Mouse (Mus musculus) layer of hippocampus, adult 18-20 months (tissue): ENCODE measurements at regions not wholly inside any gene's neighbourhood (a gene's known extent, or its start where the extent isn't known, plus 50 kb on each side); places are given as distances from the start of the nearest gene placed in this dataset.

Experiments used
- DNase-seq, 2 experiments: peaks; one replicate each; pipeline ENCODE4 v3.0.0; 2022; ENCODE audit warnings: low spot score in 2 of 2

- no peak for DNase-seq
These were observed 1550.1 kb downstream of the Cdh8 start for GRCm38 (mm10) chr8:97866148-97866547.

- peak; percentile 27 to 43 for DNase-seq
These were observed 1554.8 kb downstream of the Cdh8 start for GRCm38 (mm10) chr8:97861511-97861910.

DNA sequence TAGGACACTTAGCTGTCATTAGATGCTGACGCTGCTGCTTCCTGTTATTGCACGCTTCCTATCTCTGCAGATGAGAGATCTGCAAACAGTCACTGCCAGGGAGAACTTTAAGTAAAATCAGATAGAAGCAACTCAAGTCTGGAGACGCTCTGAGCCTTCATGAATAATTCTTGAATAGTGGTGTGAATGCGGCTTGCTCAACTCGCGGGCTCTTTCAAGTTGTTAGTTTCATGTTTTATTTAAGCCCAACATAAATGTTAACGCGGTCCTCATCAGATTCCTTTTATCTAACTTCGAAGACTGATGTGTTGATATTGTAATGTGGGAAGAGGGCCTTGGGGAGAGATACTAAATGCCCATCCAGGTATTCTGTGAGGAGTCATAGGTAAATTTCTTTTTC, 1556.1 kb downstream of the Cdh8 start:
- no peak for DNase-seq

- DNase-seq: no peak
These were observed 1559.0 kb downstream of the Cdh8 start for GRCm38 (mm10) chr8:97857252-97857651.
